Mouse (Mus musculus): Measurements from ENCODE around the gene Myzap.

- TF ChIP-seq CTCF (IDR thresholded peaks at IDR 0.05; ENCODE audit: extremely low read depth, insufficient read depth, low read length) (no peak), POLR2A (IDR thresholded peaks at IDR 0.05; ENCODE audit: extremely low read depth, insufficient read depth, low read length) (no peak)
These were observed 34.4 kb downstream of the Myzap start for GRCm38 (mm10) chr9:71557737-71558136.

Measured in cortical plate, adult 2 months (tissue).